Mouse (Mus musculus): ENCODE data around the gene Klc1.

DNA sequence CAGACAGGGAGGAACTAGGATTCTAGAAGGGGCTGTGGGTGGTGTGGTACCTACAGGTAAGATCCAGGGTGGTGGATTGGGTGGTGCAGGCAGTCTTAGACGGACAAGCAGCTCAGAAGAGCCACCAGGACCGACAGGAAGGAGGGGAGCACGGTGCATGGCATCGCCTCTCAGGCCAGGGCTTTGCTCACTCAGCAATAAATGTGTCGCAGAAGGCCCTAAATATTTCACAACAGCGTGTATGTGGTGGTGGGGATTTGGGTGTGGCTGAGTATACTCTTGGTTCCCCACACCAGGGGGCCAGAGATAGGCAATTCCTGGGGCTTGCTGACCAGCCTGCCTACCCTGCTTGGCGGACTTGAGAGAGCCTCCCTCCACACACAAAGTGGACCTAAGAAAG, 62.1 kb downstream of the Klc1 start:
- TF ChIP-seq CTCF (conservative IDR thresholded peaks at IDR 0.05; ENCODE audit: insufficient read depth, insufficient read length, low read depth, low read length) = no peak
- TF ChIP-seq POLR2A (IDR thresholded peaks at IDR 0.05; ENCODE audit: low read depth, low read length) = no peak

All from kidney, adult 2 months (tissue).